Mouse (Mus musculus) erythroblast, embryonic 14.5 days (primary cell): ENCODE data around the gene Tet2.

Experiments
- GATA1 ChIP-seq: IDR thresholded peaks from 2 replicates; pipeline ENCODE4 v1.6.1; 2012; ENCODE audit warnings: low read length, inconsistent platforms, mixed read lengths
- TAL1 ChIP-seq: IDR thresholded peaks from 3 replicates; pipeline ENCODE4 v1.6.1; 2012; ENCODE audit warnings: low read length, inconsistent platforms, mixed read lengths

DNA sequence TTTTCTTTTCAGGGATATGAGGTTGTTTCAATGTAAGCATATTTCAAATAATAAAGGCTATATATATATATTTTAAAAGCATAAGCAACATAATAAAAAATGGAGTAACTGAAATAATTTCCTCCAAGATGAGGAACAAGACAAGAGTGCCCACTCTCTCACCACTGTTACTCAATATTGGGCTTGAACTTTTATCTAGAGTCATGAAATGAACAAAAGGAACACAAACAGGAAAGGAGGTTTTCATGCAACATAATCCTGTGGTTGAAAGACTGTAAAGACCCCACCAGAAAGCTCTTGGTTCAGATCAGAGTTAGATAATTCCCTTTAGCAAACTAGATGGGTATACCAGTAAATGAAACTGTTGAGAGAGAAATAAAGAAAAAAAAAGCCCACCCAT is 121.9 kb downstream of the Tet2 start:
- TF ChIP-seq GATA1 (no peak), TAL1 (no peak)
